8 mouse cellular contexts compared by ENCODE assay signal in genomic region chr5:100719235-100720088, GRCm38 (mm10). TPM values are rescaled to one million over a fixed set of nuclear protein-coding genes. Genes with fewer than 3 reads are reported as not detected.
A peak's percentile ranks its signal among the peaks of the same experiment; 100 is the strongest.
DNase-seq lines count a peak whose midpoint lies in the region; ATAC-seq and TF ChIP-seq lines count a peak whose summit lies in the region.

Hpse (minus strand) TSS chr5:100719716.

- H3K9ac ChIP-seq in hindbrain, embryonic 15.5 days = peak within 1 kb of the TSS; percentile 37
- H3K9ac ChIP-seq in liver, adult 2 months (ENCODE audit: low read depth, low read length) = peak within 1 kb of the TSS; percentile 68
- peak within 1 kb of the TSS; percentile 34 for H3K9ac ChIP-seq in midbrain, embryonic 15.5 days
- H3K9ac ChIP-seq in stomach, postnatal 0 days (ENCODE audit: low read length) = peak within 1 kb of the TSS; percentile 66

- no peaks in the 10 kb centered on the region for H3K79me2 ChIP-seq in liver, adult 2 months (ENCODE audit: control insufficient read depth, insufficient read depth, low read length)

- peak within 1 kb of the TSS; percentile 99 for H3K4me2 ChIP-seq in hindbrain, embryonic 15.5 days
- H3K4me2 ChIP-seq in midbrain, embryonic 15.5 days = peak within 1 kb of the TSS; percentile 98
- H3K4me2 ChIP-seq in stomach, postnatal 0 days (replicated peaks; ENCODE audit: low read depth) = peak within 1 kb of the TSS; percentile 93

- H3K4me3 ChIP-seq in bone marrow macrophage, adult 2 months (ENCODE audit: insufficient read depth, low read length) = peak within 1 kb of the TSS; percentile 66
- peak within 1 kb of the TSS; percentile 50 for H3K4me3 ChIP-seq in hindbrain, embryonic 15.5 days
- peak within 1 kb of the TSS; percentile 67 for H3K4me3 ChIP-seq in liver, adult 2 months (ENCODE audit: insufficient read depth, low read depth, low read length)
- peak within 1 kb of the TSS; percentile 48 for H3K4me3 ChIP-seq in midbrain, embryonic 15.5 days
- H3K4me3 ChIP-seq in stomach, postnatal 0 days (ENCODE audit: low read depth, low read length) = peak within 1 kb of the TSS; percentile 56

- H3K27ac ChIP-seq in bone marrow macrophage, adult 2 months (ENCODE audit: insufficient read depth, low read depth, low read length) = no peak within 1 kb of the TSS
- H3K27ac ChIP-seq in hindbrain, embryonic 15.5 days (replicated peaks) = no peak within 1 kb of the TSS
- H3K27ac ChIP-seq in liver, adult 2 months (replicated peaks; ENCODE audit: insufficient read depth, low read depth, low read length) = no peak within 1 kb of the TSS
- no peak within 1 kb of the TSS for H3K27ac ChIP-seq in midbrain, embryonic 15.5 days
- peak within 1 kb of the TSS; percentile 70 for H3K27ac ChIP-seq in stomach, postnatal 0 days (replicated peaks)

- peak; percentile 34 to 37 for DNase-seq in cerebellum, postnatal 10 days
- no peak for DNase-seq in cerebellum, adult 9-10 months
- DNase-seq in gastrocnemius, postnatal 10 days = peak; percentile 40
- no peak for DNase-seq in liver, adult 2 months (ENCODE audit: extremely low read depth, low read depth, low spot score)
- peak; percentile 85 for DNase-seq in stomach, postnatal 0 days (ENCODE audit: low spot score)

- H3K36me3 ChIP-seq in hindbrain, embryonic 15.5 days = no peaks in the 10 kb centered on the region
- H3K36me3 ChIP-seq in liver, adult 2 months (ENCODE audit: control insufficient read depth, insufficient read depth, low read length) = no peaks in the 10 kb centered on the region
- H3K36me3 ChIP-seq in midbrain, embryonic 15.5 days (replicated peaks) = no peaks in the 10 kb centered on the region
- H3K36me3 ChIP-seq in stomach, postnatal 0 days (ENCODE audit: control insufficient read depth, insufficient read depth, low read length) = no peaks in the 10 kb centered on the region

- peak; percentile 34; the same call in 1 of the 2 replicates for ATAC-seq in hindbrain, embryonic 15.5 days (ENCODE audit: low FRiP score, low read depth)
- peak; percentile 73 for ATAC-seq in midbrain, embryonic 15.5 days (replicated peaks)
- ATAC-seq in stomach, postnatal 0 days (ENCODE audit: low FRiP score, low TSS enrichment) = peak; percentile 88

- no peak for TF ChIP-seq CTCF in bone marrow macrophage, adult 2 months (IDR thresholded peaks at IDR 0.05; ENCODE audit: low read depth, low read length)
- TF ChIP-seq CTCF in liver, adult 2 months (IDR thresholded peaks at IDR 0.05; ENCODE audit: low read depth, low read length) = no peak
- no peak; the same call in 1 of the 2 replicates for TF ChIP-seq CTCF in stomach, postnatal 0 days (IDR thresholded peaks at IDR 0.05; ENCODE audit: low read depth)

- no peak for TF ChIP-seq POLR2A in bone marrow macrophage, adult 2 months (IDR thresholded peaks at IDR 0.05; ENCODE audit: borderline replicate concordance, low read depth, low read length)
- no peak for TF ChIP-seq POLR2A in liver, adult 2 months (IDR thresholded peaks at IDR 0.05; ENCODE audit: extremely low read depth, insufficient read depth, low read length)

- H3K9me3 ChIP-seq in hindbrain, embryonic 15.5 days = no peaks in the 10 kb centered on the region
- no peaks in the 10 kb centered on the region for H3K9me3 ChIP-seq in midbrain, embryonic 15.5 days
- H3K9me3 ChIP-seq in stomach, postnatal 0 days (ENCODE audit: control insufficient read depth, low read length) = no peaks in the 10 kb centered on the region

- WGBS in hindbrain, embryonic 15.5 days = under 1% methylated on average over 55 of the region's 56 CpGs
- WGBS in liver, adult 2 months = 2% methylated on average over 54 of the region's 56 CpGs
- WGBS in midbrain, embryonic 15.5 days = under 1% methylated on average over 51 of the region's 56 CpGs
- WGBS in stomach, postnatal 0 days = under 1% methylated on average over 51 of the region's 56 CpGs

- no peak for TF ChIP-seq EP300 in stomach, postnatal 0 days (optimal IDR thresholded peaks at IDR 0.05)

- peaks cover 15% of the 10 kb centered on the region for H3K27me3 ChIP-seq in hindbrain, embryonic 15.5 days
- no peaks in the 10 kb centered on the region for H3K27me3 ChIP-seq in liver, adult 2 months (ENCODE audit: control insufficient read depth, insufficient read depth, low read length)
- peaks cover 13% of the 10 kb centered on the region; the same call in 1 of the 2 replicates for H3K27me3 ChIP-seq in midbrain, embryonic 15.5 days (replicated peaks)
- H3K27me3 ChIP-seq in stomach, postnatal 0 days (ENCODE audit: control insufficient read depth, insufficient read depth, low read length) = no peaks in the 10 kb centered on the region

- H3K4me1 ChIP-seq in bone marrow macrophage, adult 2 months (ENCODE audit: control insufficient read depth, insufficient read depth, low read length) = no peaks in the 10 kb centered on the region
- H3K4me1 ChIP-seq in hindbrain, embryonic 15.5 days (replicated peaks) = peaks cover 15% of the 10 kb centered on the region
- H3K4me1 ChIP-seq in liver, adult 2 months (ENCODE audit: control insufficient read depth, insufficient read depth, low read length) = no peaks in the 10 kb centered on the region
- peaks cover 13% of the 10 kb centered on the region for H3K4me1 ChIP-seq in midbrain, embryonic 15.5 days
- no peaks in the 10 kb centered on the region for H3K4me1 ChIP-seq in stomach, postnatal 0 days (replicated peaks; ENCODE audit: control insufficient read depth, insufficient read depth)

RNA-seq across cellular contexts. Expression of gene Hpse, which starts in this region (rescaled TPM):
- polyA plus RNA-seq in bone marrow macrophage, adult 2 months (2012; ENCODE audit: insufficient read depth, insufficient read length, missing spikeins) = 58.9 and 64.2 TPM in 2 replicates
- total RNA-seq in gastrocnemius, postnatal 10 days (2021) = 1 to 10 TPM; 1.2 to 1.5 TPM
- 0.50 and 0.53 TPM in 2 replicates for polyA plus RNA-seq in hindbrain, embryonic 15.5 days (2015; fragmentation: Nextera tagmentation; extraction: Ambion mirVana)
- 3.8 and 4.1 TPM in 2 replicates for total RNA-seq in liver, adult 2 months (2014; rRNA removed)
- 1.3 and 1.7 TPM in 2 replicates for polyA plus RNA-seq in liver, adult 2 months (2012; rRNA removed)
- polyA plus RNA-seq in midbrain, embryonic 15.5 days (2015; fragmentation: Nextera tagmentation; extraction: Ambion mirVana) = 0.09 and 0.20 TPM in 2 replicates
- 17.3 and 17.6 TPM in 2 replicates for polyA plus RNA-seq in stomach, postnatal 0 days (2015; fragmentation: Nextera tagmentation; extraction: Ambion mirVana)

Comparison
In these comparisons a context has a peak if more than half of its experiments do, and no peak if none do; other contexts are left out.
1. DNase-seq: peak in cerebellum, postnatal 10 days (2 of 2), gastrocnemius, postnatal 10 days (single experiment) and stomach, postnatal 0 days (single experiment); none in cerebellum, adult 9-10 months (single experiment) and liver, adult 2 months (single experiment).
2. Peak in ATAC-seq, H3K4me3 ChIP-seq, H3K9ac ChIP-seq and H3K4me2 ChIP-seq in hindbrain, embryonic 15.5 days; RNA of the gene not detected or under 1 TPM.
3. Peak in ATAC-seq, H3K4me3 ChIP-seq, H3K9ac ChIP-seq and H3K4me2 ChIP-seq in midbrain, embryonic 15.5 days; RNA of the gene not detected or under 1 TPM.
4. ATAC-seq: peak in every context shown above with its lines; median percentile 88 in stomach, postnatal 0 days; 73 in midbrain, embryonic 15.5 days; 34 in hindbrain, embryonic 15.5 days.
5. Peak in every context shown above with its lines, with median percentiles within 50 percentile points of each other: H3K4me3 ChIP-seq, H3K4me2 ChIP-seq and H3K9ac ChIP-seq.